Mouse (Mus musculus) adrenal gland, adult (tissue): ENCODE measurements around the gene Fbxo4.

ENCODE experiments used
- DNase-seq, 2 experiments: peaks; one replicate each; pipeline ENCODE4 v3.0.0; 2022 to 2023; ENCODE audit warnings: low spot score in 1 of 2; ENCODE audit not compliant: inconsistent age in 2 of 2

Gene Fbxo4

GRCm38 (mm10) chr15:3979061-3979848, at the start of gene Fbxo4:
Gene Fbxo4 (minus strand): TSS chr15:3979573.
- peak; percentile 95 to 97 for DNase-seq

- DNase-seq = no peak
Measured at GRCm38 (mm10) chr15:4028960-4029359, 49.6 kb upstream of the Fbxo4 start.

DNA sequence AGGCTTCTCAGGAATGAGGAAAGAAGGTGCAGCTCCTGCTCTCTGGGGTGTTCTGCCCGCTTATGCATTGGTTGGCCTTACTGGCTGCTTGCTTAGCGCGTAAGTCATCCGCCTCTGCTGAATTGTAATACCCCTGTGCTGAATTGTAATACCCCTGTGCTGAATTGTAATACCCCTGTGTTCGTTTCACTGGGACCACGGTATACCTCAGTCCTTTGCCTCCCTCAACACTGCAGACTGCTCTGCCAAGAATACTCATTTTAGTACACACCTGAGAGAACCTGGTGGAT, 49.0 kb upstream of the Fbxo4 start:
- no peak for DNase-seq

GRCm38 (mm10) chr15:4027671-4028410, 48.5 kb upstream of the Fbxo4 start:
- DNase-seq = peak in 1 of 2 experiments; percentile 45

DNA sequence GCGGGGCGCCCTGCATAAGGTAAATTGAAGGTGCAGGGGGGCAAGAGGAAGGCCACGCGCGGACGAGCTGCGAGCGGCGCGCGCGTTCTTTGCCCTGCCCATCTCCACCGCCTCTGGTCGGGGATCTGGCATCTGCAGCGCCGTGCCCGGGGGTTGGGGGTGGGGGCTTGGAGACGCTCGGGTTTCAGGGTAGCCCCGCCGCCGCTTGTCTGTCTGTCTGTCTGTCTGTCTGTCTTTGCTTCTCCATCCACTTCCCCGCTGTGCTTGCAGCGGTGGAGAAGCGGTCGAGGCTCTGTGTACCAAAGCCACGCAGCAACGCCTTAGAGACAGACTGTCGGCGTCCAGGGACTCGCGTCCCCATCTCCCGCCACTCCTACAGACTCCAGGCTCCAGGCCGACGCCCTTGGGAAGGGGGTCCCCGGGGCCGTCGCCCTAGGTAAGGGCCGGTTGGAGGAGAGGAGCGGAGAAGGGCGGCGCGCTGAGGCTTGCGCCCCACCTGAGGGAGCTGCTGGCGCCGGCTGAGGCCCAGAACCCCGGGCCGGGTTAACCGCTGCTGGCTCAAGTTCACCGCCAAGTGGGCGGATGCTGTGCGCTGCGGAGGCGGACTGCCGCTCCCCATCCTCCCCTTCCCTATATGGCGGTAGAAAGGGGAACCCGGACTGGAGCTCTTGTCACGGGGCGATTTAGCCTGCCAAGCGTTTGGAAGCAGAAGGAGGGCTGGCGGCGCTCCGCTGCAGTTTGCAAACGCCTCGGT, 47.6 kb upstream of the Fbxo4 start:
- peak; percentile 86 to 94 for DNase-seq

DNA sequence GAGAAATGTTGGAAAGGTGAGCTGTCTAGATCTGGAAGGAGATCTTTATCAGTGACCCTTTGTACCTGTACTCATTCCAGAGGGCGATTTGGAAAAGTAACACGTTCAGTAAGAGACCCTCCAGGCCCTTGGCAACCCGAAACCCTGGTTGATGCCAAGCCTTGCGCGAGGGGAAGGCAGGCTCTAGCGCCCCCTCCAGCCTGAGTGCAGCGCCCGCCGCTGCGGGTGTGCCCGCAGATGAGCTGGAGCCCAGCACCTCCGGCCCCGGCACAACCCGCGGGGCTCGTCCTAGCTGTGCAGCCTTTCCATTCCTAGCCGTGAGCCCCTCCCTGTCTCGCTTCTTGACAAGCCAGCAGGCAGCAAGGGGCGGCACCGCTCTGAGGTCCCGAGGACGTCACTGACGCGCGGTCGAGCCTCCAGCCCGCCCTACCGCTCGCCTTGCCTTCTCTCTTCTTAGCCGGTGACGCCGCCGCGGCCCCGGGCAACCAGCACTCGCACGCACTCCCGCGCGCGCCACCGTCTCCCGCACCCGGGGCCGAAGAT, 46.9 kb upstream of the Fbxo4 start, which contains the start of gene Oxct1:
TSS of gene Oxct1 (plus strand) at position 153 of the 543 bp plus-strand sequence.
- DNase-seq = peak; percentile 92 to 96

DNA sequence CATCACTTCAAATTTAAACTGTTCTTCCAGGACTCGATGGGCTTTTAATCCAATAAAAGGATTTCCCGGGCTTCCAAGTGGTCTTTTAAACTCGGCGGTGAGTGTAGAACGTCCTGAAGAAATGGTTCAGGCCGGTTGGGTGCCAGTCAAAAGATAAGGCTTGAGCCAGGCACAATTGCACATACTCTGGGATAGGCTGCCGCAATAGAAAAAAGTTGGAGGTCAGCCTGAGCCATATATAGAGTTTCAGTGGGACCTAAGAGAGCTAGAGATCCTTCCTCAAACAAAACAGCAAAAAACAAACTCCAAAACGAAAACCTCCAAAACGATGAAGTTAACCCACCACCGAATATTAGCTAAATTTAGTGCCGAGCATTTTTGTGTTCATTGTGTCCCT, 46.1 kb upstream of the Fbxo4 start:
- DNase-seq = peak in 1 of 2 experiments; percentile 39

GRCm38 (mm10) chr15:4024726-4025507, 45.5 kb upstream of the Fbxo4 start:
- peak in 1 of 2 experiments; percentile 47 for DNase-seq

DNA sequence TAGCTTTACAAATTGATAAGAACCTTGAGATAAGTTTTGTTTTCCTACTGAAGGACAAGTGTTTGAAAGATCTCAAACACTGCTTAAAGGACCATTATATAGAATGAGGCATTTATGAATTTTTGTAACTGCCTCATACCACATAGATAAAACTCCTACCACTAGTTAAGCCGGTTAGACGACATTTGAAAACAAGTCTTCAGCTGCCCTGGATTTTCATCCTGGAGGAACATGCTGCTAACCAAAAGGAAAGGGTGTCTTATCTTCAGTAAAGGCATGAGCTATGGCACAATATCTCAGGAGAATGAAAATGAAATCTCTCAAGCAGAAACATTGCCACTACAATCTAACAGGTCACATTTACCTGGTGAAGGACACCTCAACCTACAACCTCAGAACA, 44.4 kb upstream of the Fbxo4 start:
- no peak for DNase-seq

DNA sequence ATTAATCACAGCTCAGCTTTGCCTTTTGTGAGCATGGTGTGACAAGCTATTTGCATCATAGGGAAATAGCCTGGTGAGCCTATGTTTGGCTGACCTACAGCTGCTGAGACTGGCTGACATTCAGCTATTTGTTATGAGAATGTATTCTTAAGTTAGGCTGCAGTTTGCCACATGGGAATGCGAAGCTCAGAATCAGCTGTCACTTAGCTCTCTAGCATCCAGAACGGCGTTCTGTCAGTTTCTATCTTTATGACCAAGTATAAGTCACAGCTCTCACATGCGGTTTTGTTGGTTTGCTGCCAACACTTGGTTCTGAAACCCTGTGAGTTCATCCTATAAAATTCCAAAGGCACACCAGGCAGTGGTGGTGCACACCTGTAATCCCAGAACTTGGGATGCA, 41.3 kb upstream of the Fbxo4 start:
- no peak for DNase-seq

DNA sequence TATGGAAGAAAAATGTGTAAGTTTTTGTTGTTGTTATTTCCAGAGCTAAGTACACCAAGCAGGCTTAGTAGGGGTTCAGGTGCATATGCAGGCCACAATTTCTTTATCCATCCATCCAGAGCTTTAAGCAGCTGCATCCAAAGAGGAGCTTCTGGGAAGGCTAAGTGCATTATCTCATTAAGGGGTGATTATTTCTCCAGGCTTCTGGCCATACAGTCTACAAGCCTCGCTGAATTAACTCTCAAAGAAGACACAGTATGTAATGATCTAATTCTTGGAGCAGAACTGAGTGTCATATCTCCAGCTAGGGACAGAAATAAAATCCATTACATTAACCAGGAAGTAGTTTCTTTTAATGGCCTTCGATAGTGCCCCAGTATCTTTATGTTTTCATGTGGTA, 34.5 kb upstream of the Fbxo4 start:
- DNase-seq = no peak

- DNase-seq = no peak
Measured at GRCm38 (mm10) chr15:4000536-4000935, 21.2 kb upstream of the Fbxo4 start.

DNA sequence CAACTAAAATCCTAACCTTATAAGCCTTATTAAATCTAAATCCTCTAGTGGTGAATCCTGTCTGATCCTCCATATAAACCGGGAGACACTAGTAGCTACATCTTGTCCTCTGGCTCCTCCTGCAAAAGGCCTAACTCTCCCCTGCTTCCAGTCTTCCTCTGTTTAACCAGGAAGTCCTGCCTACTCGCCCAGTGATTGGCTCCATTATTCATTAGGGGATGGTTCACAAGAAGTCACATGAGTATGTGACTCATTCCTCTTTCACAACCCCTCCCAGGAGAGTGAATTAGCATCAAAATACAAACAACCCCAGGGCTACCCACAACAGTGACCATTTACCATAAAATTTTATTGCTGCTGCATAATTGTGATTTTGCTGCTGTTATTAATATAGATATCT, 19.8 kb upstream of the Fbxo4 start:
- DNase-seq = peak in 1 of 2 experiments; percentile 29

DNA sequence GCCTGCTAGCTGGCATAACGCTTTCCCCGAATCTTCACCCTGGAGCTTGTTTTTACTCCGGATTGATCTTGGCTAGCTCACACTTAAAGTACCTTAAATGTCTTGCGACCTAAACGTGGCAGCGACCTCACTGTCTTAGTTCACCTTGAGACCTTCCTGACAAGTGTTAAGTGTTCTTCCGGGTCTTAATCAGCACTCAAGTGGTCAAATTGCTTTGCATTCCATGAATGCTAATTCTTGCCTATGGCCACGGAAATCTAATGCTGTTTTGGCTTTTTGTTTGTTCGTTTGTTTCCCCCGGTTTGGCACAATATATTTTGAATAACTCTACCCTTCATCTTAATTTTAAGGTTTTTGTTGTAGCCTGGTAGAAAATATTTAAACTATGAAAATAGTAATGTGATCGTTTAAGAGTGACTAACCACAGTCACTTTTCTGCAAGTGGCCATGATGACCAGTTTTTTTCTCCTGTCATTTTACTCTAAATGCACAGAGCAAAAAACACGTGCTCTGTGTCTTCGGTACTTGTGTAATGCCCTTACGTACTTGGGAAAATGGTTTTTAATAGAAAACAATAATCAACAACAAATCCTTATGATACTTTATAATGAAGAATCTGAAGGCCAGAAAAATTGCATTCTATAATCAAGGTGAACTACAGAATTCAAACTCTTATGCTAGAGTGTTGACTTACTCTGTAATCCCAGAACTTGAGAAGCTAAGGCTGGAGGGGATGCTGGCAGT, 17.1 kb upstream of the Fbxo4 start:
- DNase-seq = no peak

- peak; percentile 99 to 100 for DNase-seq
Measured at GRCm38 (mm10) chr15:3995448-3996266, 16.3 kb upstream of the Fbxo4 start, which contains the start of gene AW549877. Gene AW549877 (minus strand): TSS chr15:3995744.

GRCm38 (mm10) chr15:3994852-3995447, 15.6 kb upstream of the Fbxo4 start:
- DNase-seq = no peak

- peak; percentile 23 to 67 for DNase-seq
Measured at GRCm38 (mm10) chr15:3987981-3988380, 8.6 kb upstream of the Fbxo4 start.

GRCm38 (mm10) chr15:3984876-3985275, 5.5 kb upstream of the Fbxo4 start:
- peak; percentile 29 to 78 for DNase-seq

GRCm38 (mm10) chr15:3982732-3983131, 3.4 kb upstream of the Fbxo4 start:
- no peak for DNase-seq
